Mouse (Mus musculus): ENCODE measurements around the gene Psmc3. TPM values are rescaled to one million over a fixed set of nuclear protein-coding genes. Genes with fewer than 3 reads are reported as not detected.
"Not testable (repeated sequence)": the region's sequence is repeated elsewhere in the genome, so short reads cannot be mapped to it uniquely, and the experiment has no call there.

Gene Psmc3
- 100 to 1,000 TPM; 188 to 218 (median 202) TPM for total RNA-seq (2022)

GRCm38 (mm10) chr2:91053934-91054382 lies at the start of gene Psmc3:
Psmc3 (plus strand) TSS chr2:91054009.
- peak; percentile 92 to 94 for DNase-seq (ENCODE audit: low spot score in 2 of 2)

DNA sequence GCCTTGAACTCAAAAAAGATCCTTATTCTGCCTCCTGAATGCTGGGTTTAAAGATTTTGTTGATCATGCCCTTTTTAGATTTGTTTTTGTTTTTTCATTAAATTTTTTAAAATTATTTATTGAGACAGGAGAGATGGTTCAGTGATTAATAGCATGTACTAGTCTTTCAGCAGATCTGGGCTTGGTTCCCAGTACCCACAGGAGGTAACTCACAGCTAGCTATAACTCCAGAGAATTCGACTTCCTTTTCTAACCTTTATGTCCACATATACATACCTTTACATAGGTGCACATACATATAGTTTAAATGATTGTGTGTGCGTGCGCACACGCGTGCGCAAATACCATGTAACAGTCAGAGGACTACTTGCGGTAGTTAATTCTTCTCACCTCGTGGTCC lies 45.3 kb upstream of the Psmc3 start:
- DNase-seq (ENCODE audit: low spot score in 2 of 2), result no peak

DNA sequence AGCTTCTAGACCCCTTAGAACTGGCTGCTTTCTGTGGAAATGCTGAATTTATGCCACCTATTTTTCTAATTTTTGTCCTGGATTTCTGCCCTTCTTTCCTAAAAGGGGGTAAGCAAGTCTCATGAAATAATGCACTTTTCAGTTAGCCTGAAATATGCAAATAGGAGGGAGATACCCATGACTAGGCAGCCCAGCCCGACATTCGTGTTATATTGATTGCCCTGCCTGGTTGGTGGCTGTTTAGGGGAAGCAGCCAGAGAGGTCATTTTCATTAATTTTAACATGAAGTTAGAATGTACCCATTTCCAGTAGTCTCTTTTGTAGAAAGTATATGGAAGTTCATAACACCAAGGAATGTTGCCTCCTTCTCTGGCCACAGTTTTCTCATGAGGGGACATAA lies 39.9 kb upstream of the Psmc3 start:
- no peak for DNase-seq (ENCODE audit: low spot score in 2 of 2)

DNA sequence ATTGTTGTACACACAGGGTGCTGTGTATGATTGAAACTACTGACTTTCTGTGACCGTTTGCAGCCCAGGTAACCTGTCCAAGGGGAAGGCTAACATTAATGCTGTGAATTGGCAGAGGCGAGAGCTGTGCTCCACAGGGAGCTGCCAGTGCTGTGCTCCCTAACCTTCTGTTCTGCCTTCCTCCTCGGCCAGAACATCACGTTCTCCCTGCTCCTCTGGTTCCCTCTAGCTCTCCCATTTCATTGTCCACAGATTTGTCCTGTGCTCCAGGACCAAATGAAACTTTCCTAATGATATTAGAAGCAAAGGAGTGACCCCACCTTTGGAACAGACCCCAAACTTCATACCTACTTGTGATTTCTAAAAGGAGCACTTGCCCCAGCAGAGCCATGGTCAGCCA lies 38.4 kb upstream of the Psmc3 start:
- DNase-seq (ENCODE audit: low spot score in 2 of 2), result no peak

DNA sequence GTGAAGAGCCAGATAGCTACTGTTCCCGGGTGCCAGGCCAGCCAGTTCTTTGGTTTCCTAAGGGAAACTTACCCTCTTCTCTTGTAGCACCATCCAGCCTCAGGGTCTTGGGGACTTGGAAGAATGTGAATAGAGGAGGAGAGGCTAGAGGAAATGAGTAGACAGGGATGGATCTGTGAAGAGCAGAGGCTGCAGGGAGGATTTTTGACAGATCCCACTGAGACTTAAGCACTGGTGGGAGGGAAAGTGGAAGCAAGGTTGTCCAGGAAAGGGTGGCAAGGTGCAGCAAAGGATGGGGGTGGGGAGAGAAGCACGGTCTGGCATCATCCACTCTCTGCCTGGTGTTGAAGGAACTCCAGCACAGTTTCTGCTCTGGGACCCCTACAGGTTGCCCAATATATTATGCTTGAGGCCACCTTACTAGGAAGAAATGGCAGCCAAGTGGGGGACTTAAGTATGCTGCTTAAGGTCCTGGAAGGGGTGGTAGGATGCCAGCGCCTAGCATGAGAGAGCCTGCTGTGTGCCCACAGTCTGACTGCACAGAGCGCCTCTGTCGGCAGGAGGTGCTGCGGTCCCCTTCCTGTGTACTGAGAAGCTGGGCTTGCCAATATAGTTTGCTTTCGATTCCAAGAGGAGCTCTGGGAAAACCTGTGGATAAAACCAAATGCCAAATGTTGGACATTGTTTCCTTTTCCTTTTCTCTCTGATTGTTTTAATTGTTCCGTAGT lies 35.6 kb upstream of the Psmc3 start:
- DNase-seq (ENCODE audit: low spot score in 2 of 2), result no peak

DNA sequence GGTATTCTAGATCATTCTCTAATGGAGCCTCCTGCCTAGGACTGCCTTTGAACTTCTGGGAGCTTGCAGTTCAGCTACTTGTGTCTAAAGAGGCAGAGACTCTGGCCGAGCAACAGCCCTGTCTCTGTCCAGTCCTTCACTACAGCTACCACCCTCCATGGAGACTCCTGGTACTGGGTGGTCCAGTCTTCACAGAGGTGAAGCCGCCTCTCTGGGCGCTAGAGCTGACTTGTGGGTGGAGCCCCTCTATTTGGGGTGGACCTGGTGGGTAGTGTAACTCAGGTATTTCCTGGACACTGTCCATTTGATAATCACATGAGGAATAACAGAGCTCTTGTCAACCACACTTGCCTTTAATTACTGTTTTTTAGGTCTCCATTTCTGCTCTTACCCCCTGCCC lies 33.9 kb upstream of the Psmc3 start:
- no peak for DNase-seq (ENCODE audit: low spot score in 2 of 2)

- not testable (repeated sequence) for DNase-seq (ENCODE audit: low spot score in 2 of 2)
Observed at GRCm38 (mm10) chr2:91022266-91022665, 31.5 kb upstream of the Psmc3 start.

DNA sequence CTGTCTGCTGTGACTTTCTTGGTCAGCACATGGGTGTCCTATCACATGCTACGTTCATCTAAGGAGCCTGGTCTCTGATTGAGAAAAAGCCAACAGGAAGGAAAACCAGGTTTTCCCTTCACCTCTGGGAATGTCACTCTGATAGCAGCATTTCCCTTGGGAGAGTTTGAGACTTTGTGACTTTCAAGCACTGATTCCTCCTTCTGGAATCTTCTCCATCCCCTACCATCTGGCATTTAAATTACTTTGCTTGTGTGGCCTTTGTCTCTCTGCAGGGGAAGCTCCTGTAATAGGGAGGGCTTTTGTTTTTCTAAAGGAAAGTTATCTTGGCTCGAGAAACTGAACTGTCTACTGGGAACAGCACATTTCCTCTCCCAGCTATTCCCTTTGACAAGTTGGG lies 30.7 kb upstream of the Psmc3 start:
- no peak for DNase-seq (ENCODE audit: low spot score in 2 of 2)

DNA sequence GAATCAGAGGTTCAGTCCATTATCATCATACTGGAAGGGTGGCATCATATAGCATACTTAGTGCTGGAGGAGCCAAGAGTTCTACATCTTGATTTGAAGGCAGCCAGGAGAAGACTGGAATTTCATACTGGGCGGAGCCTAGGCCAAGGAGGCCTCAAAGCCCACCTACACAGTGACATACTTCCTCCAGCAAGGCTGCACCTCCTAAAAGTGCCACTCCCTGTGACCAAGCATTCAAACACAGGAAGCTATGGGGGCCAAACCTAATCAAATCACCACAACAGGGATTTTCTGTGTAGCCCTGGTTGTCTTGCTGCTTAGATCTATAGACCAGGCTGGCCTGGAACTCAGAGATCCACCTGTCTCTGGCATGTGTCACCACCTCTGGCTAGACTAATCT lies 29.9 kb upstream of the Psmc3 start:
- DNase-seq (ENCODE audit: low spot score in 2 of 2), result no peak

GRCm38 (mm10) chr2:91025081-91025516 lies 28.7 kb upstream of the Psmc3 start:
- peak in 1 of 2 experiments; percentile 41 for DNase-seq (ENCODE audit: low spot score in 2 of 2)

- DNase-seq (ENCODE audit: low spot score in 2 of 2), result no peak
Observed at GRCm38 (mm10) chr2:91026491-91026890, 27.3 kb upstream of the Psmc3 start.

GRCm38 (mm10) chr2:91027391-91028214 lies 26.2 kb upstream of the Psmc3 start:
- no peak for DNase-seq (ENCODE audit: low spot score in 2 of 2)

- DNase-seq (ENCODE audit: low spot score in 2 of 2), result no peak
Observed at GRCm38 (mm10) chr2:91031216-91031615, 22.6 kb upstream of the Psmc3 start.

- no peak for DNase-seq (ENCODE audit: low spot score in 2 of 2)
Observed at GRCm38 (mm10) chr2:91033000-91033399, 20.8 kb upstream of the Psmc3 start.

DNA sequence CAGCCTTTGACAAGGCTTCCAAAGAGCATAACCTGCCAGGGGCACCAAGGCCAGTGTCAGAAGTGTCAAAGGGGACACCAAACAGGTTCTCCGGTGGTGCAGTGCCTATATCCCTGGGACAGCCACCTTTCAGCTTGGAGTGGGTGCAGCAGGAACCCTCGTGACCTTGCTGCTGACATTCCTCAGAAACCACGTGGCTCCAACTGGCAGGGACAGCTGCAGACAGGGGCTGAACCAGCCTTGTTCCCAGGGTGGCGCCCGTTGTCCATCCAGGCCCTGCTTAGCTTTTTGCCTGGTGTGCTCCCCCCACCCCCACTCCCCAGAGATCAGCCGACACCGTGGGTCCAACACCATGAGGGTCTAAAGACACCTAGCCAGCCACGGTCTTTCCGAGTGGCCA lies 18.4 kb upstream of the Psmc3 start, which contains the start of gene Rapsn:
TSS of gene Rapsn (plus strand) at position 236 of the 400 bp plus-strand sequence.
- no peak for DNase-seq (ENCODE audit: low spot score in 2 of 2)

DNA sequence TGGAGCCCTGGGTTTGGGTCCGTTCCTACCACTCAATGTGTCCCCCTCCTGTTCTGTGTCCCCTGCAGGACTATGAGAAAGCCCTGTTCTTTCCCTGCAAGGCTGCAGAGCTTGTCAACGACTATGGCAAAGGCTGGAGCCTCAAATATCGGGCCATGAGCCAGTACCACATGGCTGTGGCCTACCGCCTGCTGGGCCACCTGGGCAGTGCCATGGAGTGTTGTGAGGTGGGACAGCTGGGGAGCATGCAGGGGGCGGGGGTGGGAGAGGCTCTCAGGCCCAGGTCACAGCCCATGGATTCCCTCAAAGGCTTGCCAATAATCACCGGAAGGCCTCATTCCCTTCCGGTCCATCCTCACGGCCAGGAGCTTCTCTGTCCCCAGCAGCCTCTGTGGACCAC lies 12.0 kb upstream of the Psmc3 start:
- no peak for DNase-seq (ENCODE audit: low spot score in 2 of 2)

- no peak for DNase-seq (ENCODE audit: low spot score in 2 of 2)
Observed at GRCm38 (mm10) chr2:91042651-91043398, 11.0 kb upstream of the Psmc3 start.

- DNase-seq (ENCODE audit: low spot score in 2 of 2), result no peak
Observed at GRCm38 (mm10) chr2:91044727-91045126, 9.1 kb upstream of the Psmc3 start.

GRCm38 (mm10) chr2:91045805-91046204 lies 8.0 kb upstream of the Psmc3 start:
- DNase-seq (ENCODE audit: low spot score in 2 of 2), result not testable (repeated sequence)

GRCm38 (mm10) chr2:91047359-91047758 lies 6.5 kb upstream of the Psmc3 start:
- DNase-seq (ENCODE audit: low spot score in 2 of 2), result no peak

GRCm38 (mm10) chr2:91051917-91052316 lies 1.9 kb upstream of the Psmc3 start:
- no peak for DNase-seq (ENCODE audit: low spot score in 2 of 2)

- DNase-seq (ENCODE audit: low spot score in 2 of 2), result no peak
Observed at GRCm38 (mm10) chr2:91052752-91053151, 1.1 kb upstream of the Psmc3 start.

Measured in left cerebral cortex, adult 8-10 months (tissue).